Mouse (Mus musculus) neural tube, embryonic 13.5 days (tissue): Measurements from ENCODE around the gene Nme4. TPM values are rescaled to one million over a fixed set of nuclear protein-coding genes. Genes with fewer than 3 reads are reported as not detected.

ENCODE experiments used
- ATAC-seq: fragments of 200-750 bp; cut with Nextera tagmentation; 2 replicates; pipeline ENCODE4 v1.8.0; 2017; ENCODE audit warnings: low read depth, mild to moderate bottlenecking, moderate TSS enrichment, moderate library complexity
- H3K27ac ChIP-seq: fragments of 300-500 bp; sonication (generic); replicated peaks from 2 replicates; pipeline ENCODE4 v1.5.1; 2015; ENCODE audit warnings: moderate library complexity, mild to moderate bottlenecking, inconsistent platforms
- H3K27me3 ChIP-seq: fragments of 300-500 bp; sonication (generic); 2 replicates; pipeline ENCODE4 v1.6.1; 2015; ENCODE audit warnings: mild to moderate bottlenecking, inconsistent platforms
- H3K36me3 ChIP-seq: fragments of 300-500 bp; sonication (generic); 2 replicates; pipeline ENCODE4 v1.6.1; 2015; ENCODE audit warnings: mild to moderate bottlenecking, inconsistent platforms
- H3K4me1 ChIP-seq: fragments of 300-500 bp; sonication (generic); replicated peaks from 2 replicates; pipeline ENCODE4 v1.6.1; 2015; ENCODE audit warnings: inconsistent platforms
- H3K4me2 ChIP-seq: fragments of 300-500 bp; sonication (generic); 2 replicates; pipeline ENCODE4 v1.6.1; 2015; ENCODE audit warnings: inconsistent platforms, mild to moderate bottlenecking, moderate library complexity
- H3K4me3 ChIP-seq: fragments of 300-500 bp; sonication (generic); 2 replicates; pipeline ENCODE4 v1.5.1; 2015; ENCODE audit warnings: mild to moderate bottlenecking, inconsistent platforms
- H3K9ac ChIP-seq: fragments of 300-500 bp; sonication (generic); 2 replicates; pipeline ENCODE4 v1.6.1; 2015; ENCODE audit warnings: moderate library complexity, mild to moderate bottlenecking, inconsistent platforms
- H3K9me3 ChIP-seq: fragments of 300-500 bp; sonication (generic); 2 replicates; pipeline ENCODE4 v1.6.1; 2016; ENCODE audit warnings: inconsistent platforms
- WGBS: fragments of 180-500 bp; shearing (Covaris S2); methylation state at CpG from one replicate; pipeline ENCODE4 v1.1.7; 2015; 5-methylcytosine and 5-hydroxymethylcytosine counted together
- polyA plus RNA-seq: library from polyadenylated mRNA; unstranded; fragments of >200 nt; fragmentation: Nextera tagmentation; extraction: Ambion mirVana; gene quantifications from 2 replicates; pipeline ENCODE4 v1.2.1, GENCODE M21; 2015

Gene Nme4
- polyA plus RNA-seq, 1 experiment from 2014 or later = 29.6 TPM

DNA sequence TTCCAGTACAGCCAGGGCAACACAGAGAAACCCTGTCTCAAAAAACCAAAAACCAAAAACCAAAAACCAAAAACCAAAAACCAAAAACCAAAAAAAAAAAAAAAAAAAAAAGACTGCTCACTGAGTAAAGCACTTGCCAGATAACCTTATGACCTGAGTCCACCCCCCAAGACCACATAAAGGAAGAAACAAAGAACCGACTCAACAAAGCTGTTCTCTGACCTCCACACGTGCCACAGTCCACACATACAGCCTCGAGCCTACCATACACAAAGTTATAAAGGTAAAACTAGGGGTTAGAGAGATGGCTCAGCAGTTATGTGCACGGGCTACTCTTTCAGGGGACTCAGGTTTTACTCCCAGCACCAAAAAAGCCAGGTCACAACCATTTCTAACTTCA lies 42.7 kb downstream of the Nme4 start:
- Histone ChIP-seq H3K27me3 (no peaks in the 10 kb centered on the region), H3K9me3 (no peaks in the 10 kb centered on the region), H3K9ac (no peak overlapping the region), H3K36me3 (peaks cover 44% of the 10 kb centered on the region), H3K4me3 (no peak overlapping the region), H3K27ac (no peak overlapping the region), H3K4me2 (no peak overlapping the region), H3K4me1 (peaks cover 13% of the 10 kb centered on the region; the same call in 1 of the 2 replicates)
- no peak for ATAC-seq
- WGBS = 90% methylated on average over 4 of the region's 4 CpGs

DNA sequence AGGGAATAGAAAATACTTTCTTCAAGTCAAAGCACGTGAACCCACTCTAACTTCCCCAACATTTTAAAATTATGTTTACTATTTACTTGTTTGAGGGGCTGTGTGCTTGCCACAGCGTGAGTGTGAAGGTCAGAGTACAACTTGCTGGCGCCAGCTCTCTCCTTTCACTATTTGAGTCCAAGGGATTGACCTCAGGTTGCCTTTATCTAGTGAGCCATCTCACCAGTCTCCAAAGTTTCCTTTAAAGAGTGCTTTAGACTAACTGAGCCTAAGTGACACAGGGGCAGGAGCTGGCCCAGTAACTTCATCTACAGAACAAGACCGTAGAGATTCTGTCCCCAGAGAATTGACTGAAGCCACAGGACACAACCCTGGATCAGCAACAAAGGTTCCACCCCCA lies 43.3 kb downstream of the Nme4 start:
- Histone ChIP-seq H3K36me3 (peaks cover 38% of the 10 kb centered on the region), H3K4me3 (no peak overlapping the region), H3K9me3 (no peaks in the 10 kb centered on the region), H3K4me1 (peaks cover 18% of the 10 kb centered on the region), H3K4me2 (no peak overlapping the region), H3K27ac (no peak overlapping the region), H3K27me3 (no peaks in the 10 kb centered on the region), H3K9ac (no peak overlapping the region)
- WGBS = 90% methylated on average over 4 of the region's 4 CpGs
- ATAC-seq = no peak

GRCm38 (mm10) chr17:26048118-26048517 lies 47.3 kb downstream of the Nme4 start:
- Histone ChIP-seq H3K4me1 (peaks cover 39% of the 10 kb centered on the region), H3K9ac (no peak overlapping the region), H3K9me3 (no peaks in the 10 kb centered on the region), H3K36me3 (0 out of 2 replicates have a peak, but pooled peaks cover 8% of the 10 kb centered on the region), H3K4me2 (no peak overlapping the region), H3K27ac (no peak overlapping the region), H3K27me3 (no peaks in the 10 kb centered on the region), H3K4me3 (no peak overlapping the region)
- ATAC-seq = no peak
- WGBS = 90% methylated on average over 8 of the region's 8 CpGs

DNA sequence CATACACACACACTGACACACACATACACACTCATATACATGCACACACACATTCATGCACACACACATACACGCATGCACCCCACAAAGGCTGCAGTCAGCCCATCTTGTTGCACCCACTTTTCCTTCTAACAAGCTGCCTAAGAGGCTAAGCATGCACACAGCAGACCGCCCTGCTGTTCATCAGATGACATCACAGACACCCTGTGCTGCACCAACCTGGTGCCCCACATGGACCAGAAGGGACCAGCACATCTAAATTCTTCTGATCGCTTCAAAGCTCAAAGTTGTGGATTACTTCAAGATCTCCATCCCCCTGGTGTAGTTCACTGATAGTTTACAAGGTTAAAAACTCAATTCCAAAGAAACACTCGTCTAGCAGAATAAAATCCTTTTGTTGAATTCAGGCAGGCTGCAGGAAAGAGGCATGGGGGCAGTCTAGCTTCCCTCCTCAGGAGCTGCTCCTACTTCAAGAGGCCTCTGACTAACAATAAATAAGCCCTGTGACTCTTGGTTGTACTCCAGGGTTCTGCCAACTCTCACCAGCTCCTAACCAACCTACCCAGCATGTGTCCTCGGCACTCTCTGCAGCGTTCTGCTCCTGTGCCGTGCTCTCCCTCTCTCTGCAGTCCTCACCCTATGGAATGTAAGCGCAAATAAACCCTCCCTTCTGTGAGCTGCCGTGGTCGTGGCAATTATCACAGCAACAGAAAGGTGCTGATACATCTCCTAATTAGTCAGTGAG lies 49.0 kb downstream of the Nme4 start:
- H3K9ac ChIP-seq = 0 out of 2 replicates have a peak overlapping the region, but pooled peaks have one; percentile 45
- 0 out of 2 replicates have a peak, but pooled peaks cover 6% of the 10 kb centered on the region for H3K36me3 ChIP-seq
- no peaks in the 10 kb centered on the region for H3K9me3 ChIP-seq
- H3K4me2 ChIP-seq = no peak overlapping the region
- WGBS = 45% methylated on average over 10 of the region's 10 CpGs
- no peak for ATAC-seq
- peak overlapping the region; percentile 73 for H3K27ac ChIP-seq
- no peaks in the 10 kb centered on the region for H3K27me3 ChIP-seq
- peaks cover 53% of the 10 kb centered on the region for H3K4me1 ChIP-seq
- H3K4me3 ChIP-seq = no peak overlapping the region

DNA sequence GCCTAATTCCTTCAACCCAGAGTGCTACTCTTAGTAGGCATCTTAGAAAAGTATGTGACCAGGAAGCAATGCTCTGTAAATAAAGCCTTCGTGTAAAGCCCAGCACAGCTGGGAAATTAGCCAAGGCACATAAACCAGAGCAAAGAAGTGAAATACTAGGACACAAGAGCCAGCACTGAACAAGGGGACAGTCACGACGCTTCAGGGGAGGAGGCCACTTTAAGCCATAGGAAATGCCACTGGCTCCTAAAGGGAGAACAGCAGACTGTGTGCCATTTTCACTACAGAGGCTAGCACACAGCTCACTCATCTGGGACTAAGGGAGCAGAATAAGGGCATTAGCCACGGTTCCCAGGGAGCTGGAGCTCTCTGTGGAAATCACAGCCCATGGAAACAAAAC lies 50.1 kb downstream of the Nme4 start:
- no peak overlapping the region for H3K9ac ChIP-seq
- no peaks in the 10 kb centered on the region for H3K27me3 ChIP-seq
- WGBS = 20% methylated on average over 4 of the region's 4 CpGs
- H3K4me1 ChIP-seq = peaks cover 57% of the 10 kb centered on the region
- no peak overlapping the region for H3K4me3 ChIP-seq
- peak overlapping the region; percentile 73 for H3K27ac ChIP-seq
- H3K36me3 ChIP-seq = 0 out of 2 replicates have a peak, but pooled peaks cover 2% of the 10 kb centered on the region
- no peaks in the 10 kb centered on the region for H3K9me3 ChIP-seq
- ATAC-seq = peak; percentile 57; the same call in 1 of the 2 replicates
- H3K4me2 ChIP-seq = no peak overlapping the region

DNA sequence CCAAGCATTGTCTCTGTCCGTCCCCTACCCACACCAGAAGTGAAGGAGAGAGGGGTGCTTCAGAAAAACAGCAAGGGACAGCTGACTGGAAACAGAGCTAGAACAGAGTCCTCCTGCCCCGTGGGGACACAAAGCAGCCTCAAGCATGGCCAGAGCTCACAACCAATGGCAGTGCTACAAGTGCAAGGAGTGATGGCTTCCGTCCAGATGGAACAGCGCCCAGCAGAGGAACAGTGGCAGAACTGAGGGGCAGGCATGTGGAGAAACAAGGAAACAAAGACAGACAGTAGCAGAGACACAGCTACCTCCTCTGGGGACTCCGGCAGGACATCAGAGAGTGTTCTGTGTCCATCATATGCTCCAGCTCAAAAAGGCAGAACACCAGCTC lies 52.2 kb downstream of the Nme4 start:
- Histone ChIP-seq H3K9me3 (no peaks in the 10 kb centered on the region), H3K27me3 (no peaks in the 10 kb centered on the region), H3K36me3 (no peaks in the 10 kb centered on the region), H3K27ac (peak overlapping the region; percentile 93), H3K4me2 (peak overlapping the region; percentile 18; the same call in 1 of the 2 replicates), H3K4me3 (no peak overlapping the region), H3K4me1 (peaks cover 57% of the 10 kb centered on the region), H3K9ac (peak overlapping the region; percentile 52; the same call in 1 of the 2 replicates)
- ATAC-seq = peak; percentile 72
- WGBS = 54% methylated on average over 5 of the region's 5 CpGs

- Histone ChIP-seq H3K36me3 (no peaks in the 10 kb centered on the region), H3K9me3 (no peaks in the 10 kb centered on the region), H3K4me1 (peaks cover 57% of the 10 kb centered on the region), H3K9ac (peak overlapping the region; percentile 52; the same call in 1 of the 2 replicates), H3K27me3 (no peaks in the 10 kb centered on the region), H3K4me2 (peak overlapping the region; percentile 18; the same call in 1 of the 2 replicates), H3K27ac (peak overlapping the region; percentile 93), H3K4me3 (no peak overlapping the region)
- ATAC-seq = peak; percentile 37
- 67% methylated on average over 13 of the region's 13 CpGs for WGBS
These were observed 52.7 kb downstream of the Nme4 start for GRCm38 (mm10) chr17:26042599-26043248.

Other genes starting within 250 kb of the Nme4 start
- 14.1 and 15.6 TPM in 2 replicates for gene Wdr90, start 234.1 kb downstream of the Nme4 start, polyA plus RNA-seq
- 10.8 and 14.2 TPM in 2 replicates for gene Mcrip2, start 226.8 kb downstream of the Nme4 start, polyA plus RNA-seq
- 56.8 and 65.5 TPM in 2 replicates for gene Mettl26, start 220.5 kb downstream of the Nme4 start, polyA plus RNA-seq
- gene Wfikkn1, start 214.7 kb downstream of the Nme4 start, polyA plus RNA-seq = 0.53 and 0.79 TPM in 2 replicates
- gene Rab40c, start 175.9 kb downstream of the Nme4 start, polyA plus RNA-seq = 50.7 and 51.5 TPM in 2 replicates
- gene Pigq, start 150.7 kb downstream of the Nme4 start, polyA plus RNA-seq = 56.1 and 62.3 TPM in 2 replicates
- gene Nhlrc4, start 150.6 kb downstream of the Nme4 start, polyA plus RNA-seq = not detected in 2 replicates
- gene A930017K11Rik, start 143.0 kb downstream of the Nme4 start, polyA plus RNA-seq = 0.22 and 0.34 TPM in 2 replicates
- 16.7 and 20.5 TPM in 2 replicates for gene Capn15, start 109.8 kb downstream of the Nme4 start, polyA plus RNA-seq
- 25.9 and 28.3 TPM in 2 replicates for gene Rab11fip3, start 26.0 kb downstream of the Nme4 start, polyA plus RNA-seq
- gene Decr2, start 5.3 kb downstream of the Nme4 start, polyA plus RNA-seq = 32.7 and 35.1 TPM in 2 replicates
- 3.3 TPM in 2 replicates for gene Tmem8, start 17.7 kb upstream of the Nme4 start, polyA plus RNA-seq
- gene Mrpl28, start 27.9 kb upstream of the Nme4 start, polyA plus RNA-seq = 171 and 174 TPM in 2 replicates
- gene Axin1, start 43.1 kb upstream of the Nme4 start, polyA plus RNA-seq = 7.1 and 11.6 TPM in 2 replicates
- 0.45 TPM in 1 of 2 replicates, not detected in the other for gene Pdia2, start 103.5 kb upstream of the Nme4 start, polyA plus RNA-seq
- 11.5 and 15.9 TPM in 2 replicates for gene Rgs11, start 107.3 kb upstream of the Nme4 start, polyA plus RNA-seq
- 102 and 117 TPM in 2 replicates for gene Arhgdig, start 112.2 kb upstream of the Nme4 start, polyA plus RNA-seq
- gene Fam234a, start 148.6 kb upstream of the Nme4 start, polyA plus RNA-seq = 33.7 and 35.3 TPM in 2 replicates
- gene Luc7l, start 157.3 kb upstream of the Nme4 start, polyA plus RNA-seq = 113 and 116 TPM in 2 replicates